ENCODE assay signal across 9 mouse cellular contexts in the genomic region with DNA sequence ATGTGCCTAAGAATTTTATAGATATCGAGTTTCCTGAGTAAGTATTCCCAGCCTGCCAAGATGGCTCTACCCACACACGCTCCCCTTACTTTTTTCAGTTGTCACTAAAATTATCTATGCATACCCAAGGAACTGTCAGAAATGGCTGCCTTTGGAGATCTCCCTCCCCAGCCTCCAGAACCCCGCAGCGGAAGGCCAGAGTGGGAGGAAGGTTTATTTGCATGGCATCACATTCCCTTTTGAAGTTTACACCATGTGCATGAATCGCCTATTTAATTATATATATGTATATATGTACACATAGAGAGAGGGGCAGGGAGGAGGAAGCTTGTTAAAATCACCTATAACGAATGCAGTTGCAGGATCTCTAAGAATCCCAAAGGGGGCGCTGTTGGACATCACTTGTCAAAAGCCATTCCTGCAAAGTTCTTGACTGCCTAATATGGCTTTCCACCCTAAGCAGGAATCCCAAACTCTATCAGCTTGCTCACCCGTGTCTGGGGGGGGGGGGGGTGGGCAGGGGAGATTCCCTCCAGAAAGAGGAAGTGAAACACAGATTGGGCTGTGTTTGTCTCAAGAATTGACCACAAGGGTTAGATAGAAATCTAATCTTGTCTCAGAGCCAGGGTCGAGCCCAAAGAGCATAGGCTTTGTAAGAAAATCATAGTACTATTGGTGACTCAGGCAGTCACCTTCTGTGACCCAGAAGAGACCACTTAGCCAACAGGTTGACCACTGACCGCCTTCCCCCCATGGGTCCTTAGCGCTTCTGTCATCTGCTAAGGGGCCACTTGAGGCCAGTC. TPM values are rescaled to one million over a fixed set of nuclear protein-coding genes. Genes with fewer than 3 reads are reported as not detected.
DNase-seq lines count a peak whose midpoint lies in the region; ATAC-seq and TF ChIP-seq lines count a peak whose summit lies in the region.
"Had no signal": no experiment of that assay in that cellular context is flagged by ENCODE, and none has a peak within 500 bp of the region (broad histone marks: within the 10 kb centered on the region; RNA-seq: fewer than 3 reads in every experiment).

No protein-coding gene starts in this region.

- H3K9me3 ChIP-seq in kidney, embryonic 14.5 days (ENCODE audit: control insufficient read depth, low read length): no peaks in the 10 kb centered on the region
- no peaks in the 10 kb centered on the region for H3K9me3 ChIP-seq in E14TG2a.4 (ENCODE audit: low read length)
- H3K9me3 ChIP-seq: neural tube, embryonic 12.5 days had no signal

- H3K36me3 ChIP-seq in kidney, adult 2 months (ENCODE audit: control insufficient read depth, insufficient read depth, low read length): no peaks in the 10 kb centered on the region
- H3K36me3 ChIP-seq in kidney, embryonic 14.5 days (ENCODE audit: control insufficient read depth, insufficient read depth, low read length): no peaks in the 10 kb centered on the region
- no peaks in the 10 kb centered on the region for H3K36me3 ChIP-seq in E14TG2a.4 (ENCODE audit: insufficient read depth, low read length)
- H3K36me3 ChIP-seq: neural tube, embryonic 12.5 days had no signal

- no peak overlapping the region for H3K9ac ChIP-seq in kidney, embryonic 14.5 days (ENCODE audit: low read depth, low read length)
- H3K9ac ChIP-seq: neural tube, embryonic 12.5 days had no signal

- 45% methylated on average over 11 of the region's 11 CpGs for WGBS in kidney, adult 2 months
- WGBS in kidney, embryonic 14.5 days: 56% methylated on average over 11 of the region's 11 CpGs

- no peak overlapping the region for H3K27ac ChIP-seq in kidney, adult 2 months (ENCODE audit: insufficient read depth, low read depth, low read length)
- no peak overlapping the region for H3K27ac ChIP-seq in kidney, embryonic 14.5 days (ENCODE audit: low read depth, low read length)
- H3K27ac ChIP-seq: neural tube, embryonic 12.5 days had no signal

- ATAC-seq in kidney, embryonic 14.5 days (ENCODE audit: low FRiP score, low TSS enrichment): no peak

- peak; percentile 49 for TF ChIP-seq CTCF in kidney, adult 2 months (conservative IDR thresholded peaks at IDR 0.05; ENCODE audit: insufficient read depth, insufficient read length, low read depth, low read length)
- peak; percentile 81 for TF ChIP-seq CTCF in E14TG2a.4 (conservative IDR thresholded peaks at IDR 0.05; ENCODE audit: low read length)

- no peak overlapping the region for H3K4me3 ChIP-seq in kidney, adult 2 months (ENCODE audit: insufficient read depth, low read depth, low read length)
- no peak overlapping the region for H3K4me3 ChIP-seq in kidney, embryonic 14.5 days (ENCODE audit: low read length)
- H3K4me3 ChIP-seq in E14TG2a.4 (replicated peaks; ENCODE audit: low read length): peak overlapping the region; percentile 55
- H3K4me3 ChIP-seq: neural tube, embryonic 12.5 days had no signal

- no peak overlapping the region for H3K4me2 ChIP-seq in kidney, embryonic 14.5 days (replicated peaks; ENCODE audit: low read depth, low read length)
- H3K4me2 ChIP-seq: neural tube, embryonic 12.5 days had no signal

- TF ChIP-seq POLR2A in kidney, adult 2 months (IDR thresholded peaks at IDR 0.05; ENCODE audit: low read depth, low read length): no peak

- peak; percentile 67 for DNase-seq in kidney, adult 2 months
- DNase-seq in c-Kit-negative CD71-positive TER-119-positive erythroid progenitor cells, embryonic 14.5 days (ENCODE audit: low read depth, low spot score): peak; percentile 64
- peak; percentile 57 for DNase-seq in kidney, postnatal 14 days
- DNase-seq in mesoderm, embryonic 11.5 days (ENCODE audit: low read depth, low spot score): peak; percentile 62
- no peak for DNase-seq in ovary, postnatal 36 days (ENCODE audit: low spot score)
- DNase-seq in layer of hippocampus, postnatal 36 days: no peak

- no peaks in the 10 kb centered on the region for H3K4me1 ChIP-seq in kidney, adult 2 months (ENCODE audit: control insufficient read depth, insufficient read depth, low read length)
- 0 out of 2 replicates have a peak, but pooled peaks cover 8% of the 10 kb centered on the region for H3K4me1 ChIP-seq in kidney, embryonic 14.5 days (ENCODE audit: control insufficient read depth, insufficient read depth, low read length)
- H3K4me1 ChIP-seq in E14TG2a.4 (replicated peaks; ENCODE audit: low read depth, low read length): peaks cover 25% of the 10 kb centered on the region
- H3K4me1 ChIP-seq: neural tube, embryonic 12.5 days had no signal

- H3K27me3 ChIP-seq in kidney, adult 2 months (replicated peaks; ENCODE audit: control insufficient read depth, insufficient read depth, low read length): no peaks in the 10 kb centered on the region
- H3K27me3 ChIP-seq in kidney, embryonic 14.5 days (ENCODE audit: control insufficient read depth, insufficient read depth, low read length): no peaks in the 10 kb centered on the region
- peaks cover 13% of the 10 kb centered on the region; the same call in 1 of the 2 replicates for H3K27me3 ChIP-seq in E14TG2a.4 (ENCODE audit: insufficient read depth, low read length)
- H3K27me3 ChIP-seq: neural tube, embryonic 12.5 days had no signal

RNA-seq across cellular contexts. Expression of a gene that starts 37.1 kb away (rescaled TPM):
- 2.8 and 3.1 TPM in 2 replicates for polyA plus RNA-seq in kidney, adult 2 months (2012; rRNA removed)
- polyA plus RNA-seq in kidney, embryonic 14.5 days (2014; fragmentation: Nextera tagmentation; extraction: Ambion mirVana): 1.4 and 2.9 TPM in 2 replicates
- not detected for total RNA-seq in layer of hippocampus, postnatal 36 days (2021)

Comparison
In these comparisons a context has a peak if more than half of its experiments do, and no peak if none do; other contexts are left out.
1. DNase-seq: peak in kidney, adult 2 months (single experiment), c-Kit-negative CD71-positive TER-119-positive erythroid progenitor cells, embryonic 14.5 days (single experiment), kidney, postnatal 14 days (single experiment) and mesoderm, embryonic 11.5 days (single experiment); none in ovary, postnatal 36 days (single experiment) and layer of hippocampus, postnatal 36 days (0 of 2).